Mouse (Mus musculus) liver, embryonic 14.5 days (tissue): Measurements from ENCODE around the gene Car10.

Experiments used
- CTCF ChIP-seq: IDR thresholded peaks from 2 replicates; pipeline ENCODE4 v1.5.1; 2016; ENCODE audit warnings: antibody characterized with exemption, low read depth, control low read depth
- EP300 ChIP-seq: IDR thresholded peaks from 2 replicates; pipeline ENCODE4 v1.6.1; 2016; ENCODE audit warnings: antibody characterized with exemption, low read depth

GRCm38 (mm10) chr11:93516216-93516615 is 418.4 kb downstream of the Car10 start:
- TF ChIP-seq EP300: no peak
- no peak for TF ChIP-seq CTCF
